19 mouse cellular contexts compared by ENCODE assay signal in genomic region chr3:122516327-122516695, GRCm38 (mm10).
DNase-seq lines count a peak whose midpoint lies in the region; TF ChIP-seq lines count a peak whose summit lies in the region.
"Had no signal": no experiment of that assay in that cellular context is flagged by ENCODE, and none has a peak within 500 bp of the region (broad histone marks: within the 10 kb centered on the region; RNA-seq: fewer than 3 reads in every experiment).

No protein-coding gene starts in this region.

- peaks cover 12% of the 10 kb centered on the region for H3K4me1 ChIP-seq in kidney, adult 2 months (ENCODE audit: control insufficient read depth, insufficient read depth, low read length)
- peaks cover 67% of the 10 kb centered on the region for H3K4me1 ChIP-seq in embryonic facial prominence, embryonic 10.5 days
- H3K4me1 ChIP-seq in small intestine, adult 2 months (ENCODE audit: control insufficient read depth, insufficient read depth, insufficient read length, low read length) = peaks cover 39% of the 10 kb centered on the region

- no peaks in the 10 kb centered on the region for H3K9me3 ChIP-seq in embryonic facial prominence, embryonic 10.5 days
- H3K9me3 ChIP-seq: embryonic facial prominence, embryonic 12.5 days; forebrain, embryonic 15.5 days; heart, embryonic 12.5 days; hindbrain, embryonic 13.5 days had no signal

- TF ChIP-seq CTCF in kidney, adult 2 months (conservative IDR thresholded peaks at IDR 0.05; ENCODE audit: insufficient read depth, insufficient read length, low read depth, low read length) = no peak
- no peak for TF ChIP-seq CTCF in small intestine, adult 2 months (IDR thresholded peaks at IDR 0.05; ENCODE audit: extremely low read depth, insufficient read length, insufficient replicate concordance, low read depth, low read length)

- TF ChIP-seq POLR2A in kidney, adult 2 months (IDR thresholded peaks at IDR 0.05; ENCODE audit: low read depth, low read length) = no peak
- TF ChIP-seq POLR2A in small intestine, adult 2 months (IDR thresholded peaks at IDR 0.05; ENCODE audit: low read depth, low read length) = no peak

- intact Hi-C loops in left cerebral cortex, postnatal 36 days (cut with DNase I) = no loop called here

- DNase-seq in cerebellum, postnatal 14 days = peak; percentile 21 to 28
- DNase-seq in cerebellum, adult 11 months = no peak
- DNase-seq in kidney, postnatal 10 days = peak; percentile 14
- no peak for DNase-seq in kidney, adult 2 months
- DNase-seq in embryonic facial prominence, embryonic 10.5 days (ENCODE audit: low spot score) = no peak
- DNase-seq in cerebellum, adult 9-11 months = no peak
- DNase-seq in left cerebral cortex, postnatal 36 days (ENCODE audit: low spot score in 2 of 2) = no peak
- DNase-seq: adrenal gland, postnatal 10 days; cerebellum, adult 11-12 months; cerebellum, adult 9-10 months; embryo, embryonic 11 days; gastrocnemius, postnatal 10 days; heart, adult 2 months had no signal

- H3K27me3 ChIP-seq in kidney, adult 2 months (replicated peaks; ENCODE audit: control insufficient read depth, insufficient read depth, low read length) = no peaks in the 10 kb centered on the region
- H3K27me3 ChIP-seq in embryonic facial prominence, embryonic 10.5 days (replicated peaks; ENCODE audit: low read depth, poor library complexity, severe bottlenecking) = peaks cover 21% of the 10 kb centered on the region
- no peaks in the 10 kb centered on the region for H3K27me3 ChIP-seq in small intestine, adult 2 months (ENCODE audit: control insufficient read depth, insufficient read depth, low read length)
- H3K27me3 ChIP-seq: forebrain, embryonic 15.5 days; hindbrain, embryonic 13.5 days had no signal

- H3K4me3 ChIP-seq in kidney, adult 2 months (ENCODE audit: insufficient read depth, low read depth, low read length) = no peak overlapping the region
- H3K4me3 ChIP-seq in embryonic facial prominence, embryonic 10.5 days = no peak overlapping the region
- peak overlapping the region; percentile 9; the same call in 1 of the 2 replicates for H3K4me3 ChIP-seq in small intestine, adult 2 months (ENCODE audit: low read depth, low read length)
- H3K4me3 ChIP-seq: embryonic facial prominence, embryonic 12.5 days; forebrain, embryonic 15.5 days; heart, adult 2 months; heart, embryonic 12.5 days; hindbrain, embryonic 13.5 days had no signal

- H3K27ac ChIP-seq in kidney, adult 2 months (ENCODE audit: insufficient read depth, low read depth, low read length) = no peak overlapping the region
- H3K27ac ChIP-seq in embryonic facial prominence, embryonic 10.5 days (replicated peaks) = peak overlapping the region; percentile 76; the same call in 1 of the 2 replicates
- peak overlapping the region; percentile 64 for H3K27ac ChIP-seq in small intestine, adult 2 months (ENCODE audit: insufficient read depth, low read depth, low read length)
- H3K27ac ChIP-seq: embryonic facial prominence, embryonic 12.5 days; heart, adult 2 months; hindbrain, embryonic 13.5 days; hindbrain, postnatal 0 days had no signal

- 76% methylated on average over 3 of the region's 3 CpGs for WGBS in kidney, adult 2 months
- WGBS in embryonic facial prominence, embryonic 10.5 days = 92% methylated on average over 3 of the region's 3 CpGs
- 29% methylated on average over 3 of the region's 3 CpGs for WGBS in small intestine, adult 2 months

- H3K36me3 ChIP-seq in kidney, adult 2 months (ENCODE audit: control insufficient read depth, insufficient read depth, low read length) = no peaks in the 10 kb centered on the region
- H3K36me3 ChIP-seq in embryonic facial prominence, embryonic 10.5 days (replicated peaks) = peaks cover 28% of the 10 kb centered on the region
- H3K36me3 ChIP-seq in small intestine, adult 2 months (ENCODE audit: control insufficient read depth, insufficient read depth, low read length) = peaks cover 50% of the 10 kb centered on the region
- H3K36me3 ChIP-seq: forebrain, embryonic 15.5 days; heart, embryonic 12.5 days; hindbrain, embryonic 13.5 days had no signal

Comparison
In these comparisons a context has a peak if more than half of its experiments do, and no peak if none do; other contexts are left out.
1. DNase-seq: peak in cerebellum, postnatal 14 days (2 of 2) and kidney, postnatal 10 days (single experiment); none in cerebellum, adult 11 months (single experiment), kidney, adult 2 months (single experiment), embryonic facial prominence, embryonic 10.5 days (single experiment), cerebellum, adult 9-11 months (single experiment) and left cerebral cortex, postnatal 36 days (0 of 2).